Mouse (Mus musculus) stomach, embryonic 14.5 days (tissue): ENCODE data around the gene Pde3b. TPM values are rescaled to one million over a fixed set of nuclear protein-coding genes. Genes with fewer than 3 reads are reported as not detected.

Experiments used
- ATAC-seq: fragments of 200-750 bp; cut with Nextera tagmentation; 2 replicates; pipeline ENCODE4 v1.8.0; 2017; ENCODE audit warnings: low read depth, moderate TSS enrichment; ENCODE audit not compliant: insufficient number of reproducible peaks, insufficient read depth, low FRiP score
- H3K27ac ChIP-seq: fragments of 300-500 bp; sonication (generic); 2 replicates; pipeline ENCODE4 v1.5.1; 2014; ENCODE audit warnings: mild to moderate bottlenecking, low read length, moderate library complexity, mixed read lengths
- H3K27me3 ChIP-seq: fragments of 300-500 bp; sonication (generic); 2 replicates; pipeline ENCODE4 v1.6.1; 2014; ENCODE audit warnings: low read length, control low read depth, mixed read lengths; ENCODE audit not compliant: control insufficient read depth, insufficient read depth
- H3K36me3 ChIP-seq: fragments of 300-500 bp; sonication (generic); 2 replicates; pipeline ENCODE4 v1.6.1; 2014; ENCODE audit warnings: mild to moderate bottlenecking, control low read depth, low read length, moderate library complexity, mixed read lengths; ENCODE audit not compliant: control insufficient read depth, insufficient read depth
- H3K4me1 ChIP-seq: fragments of 300-500 bp; sonication (generic); 2 replicates; pipeline ENCODE4 v1.6.1; 2014; ENCODE audit warnings: low read length, control low read depth, mixed read lengths; ENCODE audit not compliant: control insufficient read depth, insufficient read depth
- H3K4me2 ChIP-seq: fragments of 300-500 bp; sonication (generic); replicated peaks from 2 replicates; pipeline ENCODE4 v1.6.1; 2014; ENCODE audit warnings: low read depth, low read length, control low read depth
- H3K4me3 ChIP-seq: fragments of 300-500 bp; sonication (generic); 2 replicates; pipeline ENCODE4 v1.5.1; 2014; ENCODE audit warnings: low read depth, low read length, control low read depth
- H3K9ac ChIP-seq: fragments of 300-500 bp; sonication (generic); replicated peaks from 2 replicates; pipeline ENCODE4 v1.6.1; 2014; ENCODE audit warnings: low read depth, mild to moderate bottlenecking, control low read depth, low read length, moderate library complexity, mixed read lengths
- H3K9me3 ChIP-seq: fragments of 300-500 bp; sonication (generic); 2 replicates; pipeline ENCODE4 v1.6.1; 2016; ENCODE audit warnings: low read depth, low read length, control low read depth; ENCODE audit not compliant: control insufficient read depth
- WGBS: fragments of 180-500 bp; shearing (Covaris S2); extraction: QIAGEN DNeasy Blood & Tissue Kit; methylation state at CpG from one replicate; pipeline ENCODE4 v1.1.7; 2014; 5-methylcytosine and 5-hydroxymethylcytosine counted together
- polyA plus RNA-seq: library from polyadenylated mRNA; unstranded; fragments of >200 nt; fragmentation: Nextera tagmentation; extraction: Ambion mirVana; gene quantifications from 2 replicates; pipeline ENCODE4 v1.2.1, GENCODE M21; 2014

The Pde3b gene
- polyA plus RNA-seq, 1 experiment from 2014 or later = 9.8 TPM

- H3K9ac ChIP-seq = no peak overlapping the region
- no peak overlapping the region for H3K27ac ChIP-seq
- H3K27me3 ChIP-seq = no peaks in the 10 kb centered on the region
- H3K36me3 ChIP-seq = no peaks in the 10 kb centered on the region
- H3K4me1 ChIP-seq = no peaks in the 10 kb centered on the region
- H3K9me3 ChIP-seq = no peaks in the 10 kb centered on the region
- H3K4me3 ChIP-seq = no peak overlapping the region
- WGBS = 74% methylated on average over 3 of the region's 3 CpGs
- ATAC-seq = no peak
- no peak overlapping the region for H3K4me2 ChIP-seq
Measured at GRCm38 (mm10) chr7:114466358-114466757, 51.3 kb downstream of the Pde3b start.

- ATAC-seq = no peak
- WGBS = 62% methylated on average over 2 of the region's 2 CpGs
- Histone ChIP-seq H3K36me3 (no peaks in the 10 kb centered on the region), H3K4me2 (no peak overlapping the region), H3K9me3 (no peaks in the 10 kb centered on the region), H3K27me3 (no peaks in the 10 kb centered on the region), H3K9ac (no peak overlapping the region), H3K4me1 (no peaks in the 10 kb centered on the region), H3K27ac (no peak overlapping the region), H3K4me3 (no peak overlapping the region)
Measured at GRCm38 (mm10) chr7:114472471-114472870, 57.4 kb downstream of the Pde3b start.

GRCm38 (mm10) chr7:114474889-114475288 is 59.8 kb downstream of the Pde3b start:
- Histone ChIP-seq H3K36me3 (no peaks in the 10 kb centered on the region), H3K4me2 (no peak overlapping the region), H3K27me3 (no peaks in the 10 kb centered on the region), H3K9ac (no peak overlapping the region), H3K4me3 (no peak overlapping the region), H3K4me1 (no peaks in the 10 kb centered on the region), H3K9me3 (no peaks in the 10 kb centered on the region), H3K27ac (no peak overlapping the region)
- ATAC-seq = no peak
- WGBS = 81% methylated on average over 1 of the region's 1 CpGs

GRCm38 (mm10) chr7:114477884-114478283 is 62.8 kb downstream of the Pde3b start:
- ATAC-seq = no peak
- Histone ChIP-seq H3K36me3 (no peaks in the 10 kb centered on the region), H3K9ac (no peak overlapping the region), H3K4me3 (no peak overlapping the region), H3K4me2 (no peak overlapping the region), H3K4me1 (no peaks in the 10 kb centered on the region), H3K9me3 (no peaks in the 10 kb centered on the region), H3K27ac (no peak overlapping the region), H3K27me3 (no peaks in the 10 kb centered on the region)
- WGBS = 72% methylated on average over 2 of the region's 2 CpGs

GRCm38 (mm10) chr7:114478901-114479300 is 63.8 kb downstream of the Pde3b start:
- Histone ChIP-seq H3K9ac (no peak overlapping the region), H3K4me1 (no peaks in the 10 kb centered on the region), H3K4me3 (no peak overlapping the region), H3K9me3 (no peaks in the 10 kb centered on the region), H3K27ac (no peak overlapping the region), H3K36me3 (no peaks in the 10 kb centered on the region), H3K27me3 (no peaks in the 10 kb centered on the region), H3K4me2 (no peak overlapping the region)
- no peak for ATAC-seq
- 62% methylated on average over 5 of the region's 5 CpGs for WGBS

- WGBS = 74% methylated on average over 4 of the region's 4 CpGs
- Histone ChIP-seq H3K4me1 (no peaks in the 10 kb centered on the region), H3K27ac (no peak overlapping the region), H3K4me2 (no peak overlapping the region), H3K36me3 (no peaks in the 10 kb centered on the region), H3K27me3 (no peaks in the 10 kb centered on the region), H3K9me3 (no peaks in the 10 kb centered on the region), H3K9ac (no peak overlapping the region), H3K4me3 (no peak overlapping the region)
- no peak for ATAC-seq
Measured at GRCm38 (mm10) chr7:114479779-114480178, 64.7 kb downstream of the Pde3b start.

- Histone ChIP-seq H3K36me3 (no peaks in the 10 kb centered on the region), H3K9me3 (no peaks in the 10 kb centered on the region), H3K9ac (no peak overlapping the region), H3K27me3 (no peaks in the 10 kb centered on the region), H3K4me2 (no peak overlapping the region), H3K27ac (no peak overlapping the region), H3K4me3 (no peak overlapping the region), H3K4me1 (no peaks in the 10 kb centered on the region)
- WGBS = 75% methylated on average over 6 of the region's 6 CpGs
- no peak for ATAC-seq
Measured at GRCm38 (mm10) chr7:114480196-114480989, 65.3 kb downstream of the Pde3b start.

GRCm38 (mm10) chr7:114481008-114481407 is 65.9 kb downstream of the Pde3b start:
- Histone ChIP-seq H3K9ac (no peak overlapping the region), H3K36me3 (no peaks in the 10 kb centered on the region), H3K27ac (no peak overlapping the region), H3K4me1 (no peaks in the 10 kb centered on the region), H3K4me3 (no peak overlapping the region), H3K27me3 (no peaks in the 10 kb centered on the region), H3K4me2 (no peak overlapping the region), H3K9me3 (no peaks in the 10 kb centered on the region)
- WGBS = 58% methylated on average over 1 of the region's 1 CpGs
- no peak for ATAC-seq

GRCm38 (mm10) chr7:114481429-114481931 is 66.4 kb downstream of the Pde3b start:
- ATAC-seq = no peak
- Histone ChIP-seq H3K9ac (no peak overlapping the region), H3K4me1 (no peaks in the 10 kb centered on the region), H3K4me3 (no peak overlapping the region), H3K27me3 (no peaks in the 10 kb centered on the region), H3K4me2 (no peak overlapping the region), H3K9me3 (no peaks in the 10 kb centered on the region), H3K27ac (no peak overlapping the region), H3K36me3 (no peaks in the 10 kb centered on the region)
- WGBS = 83% methylated on average over 2 of the region's 2 CpGs
